Mouse (Mus musculus): Measurements from ENCODE around the gene Nr1h3.

GRCm38 (mm10) chr2:91137481-91137880, 65.2 kb downstream of the Nr1h3 start:
- no peak for TF ChIP-seq CTCF (IDR thresholded peaks at IDR 0.05; ENCODE audit: insufficient read depth, low read length)
- no peak for TF ChIP-seq POLR2A (IDR thresholded peaks at IDR 0.05; ENCODE audit: borderline replicate concordance, extremely low read depth, low read depth, low read length)

All from lung, adult 2 months (tissue).